In genomic region chr2:60546082-60546481, GRCm38 (mm10) we compare ENCODE assay signal across 19 mouse cellular contexts. TPM values are rescaled to one million over a fixed set of nuclear protein-coding genes. Genes with fewer than 3 reads are reported as not detected.
DNase-seq lines count a peak whose midpoint lies in the region; ATAC-seq and TF ChIP-seq lines count a peak whose summit lies in the region.
"Had no signal": no experiment of that assay in that cellular context is flagged by ENCODE, and none has a peak within 500 bp of the region (broad histone marks: within the 10 kb centered on the region; RNA-seq: fewer than 3 reads in every experiment).

No protein-coding gene starts in this region.

- H3K4me3 ChIP-seq in intestine, embryonic 14.5 days (ENCODE audit: low read depth, low read length), result no peak overlapping the region
- no peak overlapping the region for H3K4me3 ChIP-seq in intestine, postnatal 0 days (ENCODE audit: low read depth, low read length)
- no peak overlapping the region for H3K4me3 ChIP-seq in midbrain, embryonic 11.5 days (ENCODE audit: low read depth, low read length)
- H3K4me3 ChIP-seq: forebrain, embryonic 13.5 days; layer of hippocampus, adult 2 months; midbrain, embryonic 15.5 days had no signal

- no peaks in the 10 kb centered on the region for H3K9me3 ChIP-seq in intestine, embryonic 14.5 days (ENCODE audit: control insufficient read depth, low read length)
- no peaks in the 10 kb centered on the region for H3K9me3 ChIP-seq in intestine, postnatal 0 days (ENCODE audit: control insufficient read depth)
- H3K9me3 ChIP-seq in midbrain, embryonic 11.5 days (ENCODE audit: control insufficient read depth, low read length), result no peaks in the 10 kb centered on the region
- H3K9me3 ChIP-seq: forebrain, embryonic 13.5 days; midbrain, embryonic 15.5 days had no signal

- no peak overlapping the region for H3K9ac ChIP-seq in intestine, embryonic 14.5 days (ENCODE audit: low read length)
- H3K9ac ChIP-seq in intestine, postnatal 0 days (ENCODE audit: low read depth, low read length), result no peak overlapping the region
- no peak overlapping the region for H3K9ac ChIP-seq in midbrain, embryonic 11.5 days (ENCODE audit: low read length)
- H3K9ac ChIP-seq: forebrain, embryonic 13.5 days; liver, embryonic 14.5 days; midbrain, embryonic 15.5 days had no signal

- peak; percentile 47 for DNase-seq in intestine, embryonic 14.5 days (ENCODE audit: low spot score)
- peak; percentile 82 for DNase-seq in NIH3T3 (ENCODE audit: low read depth)
- DNase-seq in kidney, adult 8-10 months, result peak; percentile 21 to 54
- DNase-seq in kidney, postnatal 36 days, result peak; percentile 37 to 55
- DNase-seq in midbrain, embryonic 11.5 days (ENCODE audit: low spot score, missing footprints), result no peak
- DNase-seq in spleen, adult 18-20 months, result no peak
- no peak for DNase-seq in embryo, embryonic 10.5 days (ENCODE audit: low spot score)
- DNase-seq: B cell, adult 2 months; cerebellum, adult 8-10 months; gastrocnemius, postnatal 36 days; heart, postnatal 4 days; thymus, postnatal 14 days had no signal

- peaks cover 11% of the 10 kb centered on the region for H3K4me1 ChIP-seq in intestine, embryonic 14.5 days (replicated peaks; ENCODE audit: control insufficient read depth, insufficient read depth, low read length)
- no peaks in the 10 kb centered on the region for H3K4me1 ChIP-seq in intestine, postnatal 0 days (replicated peaks; ENCODE audit: control insufficient read depth, insufficient read depth, low read length)
- no peaks in the 10 kb centered on the region for H3K4me1 ChIP-seq in midbrain, embryonic 11.5 days (ENCODE audit: control insufficient read depth, insufficient read depth, low read length)
- H3K4me1 ChIP-seq: midbrain, embryonic 15.5 days had no signal

- no peak for TF ChIP-seq CTCF in intestine, postnatal 0 days (IDR thresholded peaks at IDR 0.05; ENCODE audit: low read depth)

- no peaks in the 10 kb centered on the region for H3K27me3 ChIP-seq in intestine, embryonic 14.5 days (replicated peaks; ENCODE audit: control insufficient read depth, insufficient read depth, low read length)
- no peaks in the 10 kb centered on the region for H3K27me3 ChIP-seq in intestine, postnatal 0 days (replicated peaks; ENCODE audit: control insufficient read depth, insufficient read depth, low read length)
- H3K27me3 ChIP-seq in midbrain, embryonic 11.5 days (ENCODE audit: control insufficient read depth, insufficient read depth, low read length), result no peaks in the 10 kb centered on the region
- H3K27me3 ChIP-seq: forebrain, embryonic 13.5 days had no signal

- H3K27ac ChIP-seq in intestine, embryonic 14.5 days (ENCODE audit: low read depth), result no peak overlapping the region
- no peak overlapping the region for H3K27ac ChIP-seq in intestine, postnatal 0 days (ENCODE audit: low read depth, low read length)
- H3K27ac ChIP-seq in midbrain, embryonic 11.5 days (ENCODE audit: low read depth, low read length), result no peak overlapping the region
- H3K27ac ChIP-seq: forebrain, embryonic 13.5 days; hindbrain, postnatal 0 days; layer of hippocampus, adult 2 months; liver, embryonic 14.5 days; midbrain, embryonic 15.5 days had no signal

- no peaks in the 10 kb centered on the region for H3K36me3 ChIP-seq in intestine, embryonic 14.5 days (ENCODE audit: control insufficient read depth, insufficient read depth, low read length)
- no peaks in the 10 kb centered on the region for H3K36me3 ChIP-seq in intestine, postnatal 0 days (ENCODE audit: control insufficient read depth, insufficient read depth)
- H3K36me3 ChIP-seq in midbrain, embryonic 11.5 days (ENCODE audit: control insufficient read depth, insufficient read depth, low read length), result no peaks in the 10 kb centered on the region
- H3K36me3 ChIP-seq: midbrain, embryonic 15.5 days had no signal

- WGBS in intestine, embryonic 14.5 days, result 61% methylated on average over 4 of the region's 4 CpGs
- 58% methylated on average over 4 of the region's 4 CpGs for WGBS in intestine, postnatal 0 days
- WGBS in midbrain, embryonic 11.5 days, result 86% methylated on average over 4 of the region's 4 CpGs

- no peak overlapping the region for H3K4me2 ChIP-seq in intestine, embryonic 14.5 days (ENCODE audit: low read length)
- H3K4me2 ChIP-seq in intestine, postnatal 0 days (replicated peaks; ENCODE audit: low read depth), result no peak overlapping the region
- H3K4me2 ChIP-seq in midbrain, embryonic 11.5 days, result no peak overlapping the region
- H3K4me2 ChIP-seq: forebrain, embryonic 13.5 days; midbrain, embryonic 15.5 days had no signal

- no peak for ATAC-seq in intestine, embryonic 14.5 days (replicated peaks; ENCODE audit: low FRiP score, low TSS enrichment, low read depth)
- ATAC-seq in intestine, postnatal 0 days, result no peak
- ATAC-seq in midbrain, embryonic 11.5 days (ENCODE audit: low FRiP score), result no peak
- ATAC-seq: activated CD4-positive, CD25-positive, alpha-beta regulatory T cell, adult 4 months; forebrain, embryonic 13.5 days; hindbrain, postnatal 0 days; midbrain, embryonic 15.5 days had no signal

RNA-seq across cellular contexts. Expression of gene Pla2r1, which starts 7.0 kb away (rescaled TPM):
- polyA plus RNA-seq in intestine, embryonic 14.5 days (2014; fragmentation: Nextera tagmentation; extraction: Ambion mirVana), result 2.1 and 2.6 TPM in 2 replicates
- 0.85 and 0.96 TPM in 2 replicates for polyA plus RNA-seq in intestine, postnatal 0 days (2015; fragmentation: Nextera tagmentation; extraction: Ambion mirVana)
- polyA plus RNA-seq in midbrain, embryonic 11.5 days (2014; fragmentation: Nextera tagmentation; extraction: Ambion mirVana), result 0.36 and 0.66 TPM in 2 replicates

Comparison
In these comparisons a context has a peak if more than half of its experiments do, and no peak if none do; other contexts are left out.
1. DNase-seq: peak in intestine, embryonic 14.5 days (single experiment), NIH3T3 (single experiment), kidney, adult 8-10 months (2 of 2) and kidney, postnatal 36 days (2 of 2); none in midbrain, embryonic 11.5 days (single experiment), spleen, adult 18-20 months (0 of 2) and embryo, embryonic 10.5 days (single experiment).